Mouse (Mus musculus) cerebellum, adult 2 months (tissue): ENCODE data around the gene Tmem186.

ENCODE experiments used
- CTCF ChIP-seq: fragments of 200-500 bp; IDR thresholded peaks from 2 replicates; pipeline ENCODE4 v1.5.1; 2011; ENCODE audit warnings: low read depth, mild to moderate bottlenecking, control low read depth, low read length, moderate library complexity, borderline replicate concordance; ENCODE audit not compliant: insufficient read depth
- POLR2A ChIP-seq: fragments of 200-500 bp; IDR thresholded peaks from 2 replicates; pipeline ENCODE4 v1.6.1; 2011; ENCODE audit warnings: low read length, control low read depth, borderline replicate concordance; ENCODE audit not compliant: insufficient read depth

DNA sequence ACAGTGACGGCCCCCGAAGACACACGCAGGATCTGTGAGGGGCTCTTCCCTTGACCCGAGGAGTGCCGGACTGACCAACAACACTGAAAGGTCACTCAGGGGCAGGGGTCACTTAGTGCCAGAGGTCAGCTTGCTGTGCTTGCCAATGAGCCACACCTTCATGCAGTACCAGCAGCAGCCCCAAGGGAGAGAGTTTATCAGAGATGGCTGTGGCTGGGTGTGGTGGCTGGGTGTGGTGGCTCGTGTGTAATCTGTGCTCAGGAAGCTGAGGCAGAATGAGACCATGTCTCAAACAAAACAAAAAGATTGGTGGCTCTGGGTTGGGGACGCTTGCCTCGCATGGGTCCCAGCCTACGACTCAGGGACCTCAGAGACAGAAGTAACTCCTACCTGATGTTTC lies 18.1 kb upstream of the Tmem186 start:
- no peak for TF ChIP-seq POLR2A
- no peak for TF ChIP-seq CTCF
